Mouse (Mus musculus) embryonic stem cell, embryonic (primary cell): ENCODE data around the gene Chst15.

Experiments
- CTCF ChIA-PET, 4 experiments: fragments of 300-600 bp in 2 of 4; fragments of 350-600 bp in 2 of 4; sonication (Branson Sonifier 250); formaldehyde crosslinking; loops; one replicate each; lab custom pipeline; 2022; ENCODE audit warnings: inconsistent platforms in 2 of 4; lab: Charles Lee
- POLR2A ChIA-PET, 4 experiments: fragments of 300-600 bp in 2 of 4; fragments of 350-600 bp in 2 of 4; sonication (Branson Sonifier 250); formaldehyde crosslinking; loops; one replicate each; lab custom pipeline; 2022; ENCODE audit warnings: antibody characterized with exemption in 4 of 4, inconsistent platforms in 1 of 4; lab: Charles Lee

Gene Chst15

DNA sequence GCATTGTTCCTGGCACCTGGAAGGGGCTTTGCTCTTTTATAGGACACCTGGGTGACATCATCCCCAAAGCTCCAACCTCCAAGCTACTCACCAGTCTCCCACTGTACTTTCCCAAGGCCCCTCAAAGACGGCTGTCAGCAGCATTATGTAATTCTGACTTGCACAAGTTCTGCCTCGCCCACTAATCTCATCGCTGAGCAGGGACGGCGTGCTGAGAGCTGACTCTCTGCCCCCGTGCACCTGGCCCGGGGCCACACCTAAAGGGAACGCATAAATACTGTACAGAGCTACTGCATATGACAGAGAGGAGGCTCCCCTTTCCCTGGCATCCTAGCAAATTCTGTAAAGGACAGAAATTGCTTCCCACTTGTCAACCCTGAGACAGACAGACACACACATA is 4.6 kb downstream of the Chst15 start:
- CTCF ChIA-PET = no interaction called here
- POLR2A ChIA-PET = interaction anchor here in 2 of 4 experiments (0.5 to 1.2 kb wide), 3 partner anchors 26 to 1140 kb away, joined by 3 read pairs; no protein-coding TSS in a partner anchor

DNA sequence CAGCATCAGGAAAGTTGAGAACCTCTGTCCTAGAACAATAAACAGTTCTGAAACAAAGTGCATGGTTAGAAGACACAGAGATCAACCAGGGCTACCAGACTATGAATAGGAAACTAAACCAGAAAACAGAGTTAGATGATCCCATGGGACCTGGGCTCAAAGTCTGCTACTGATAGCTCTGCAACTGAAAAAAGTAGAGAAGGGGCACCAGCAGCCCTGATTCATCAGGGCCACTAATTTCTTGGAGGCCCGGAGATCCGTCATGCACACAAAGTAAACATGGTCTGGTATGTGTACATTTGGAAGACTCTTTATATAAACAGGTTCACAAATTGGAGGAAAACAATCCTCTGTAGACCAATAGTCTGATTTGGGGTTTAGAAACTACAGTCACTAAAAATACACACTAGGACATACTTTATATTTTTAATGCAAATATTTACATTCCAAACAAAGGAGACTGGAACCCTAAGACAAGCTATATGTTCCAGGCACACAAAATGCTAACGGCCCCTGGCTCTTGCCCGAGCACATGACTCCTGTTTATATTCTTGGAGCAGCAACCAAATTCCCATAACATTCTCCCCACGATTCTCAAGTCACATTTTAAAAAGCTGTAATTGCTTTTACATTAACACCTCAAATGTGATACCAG is 8.4 kb downstream of the Chst15 start:
- POLR2A ChIA-PET = no interaction called here
- CTCF ChIA-PET = no interaction called here

DNA sequence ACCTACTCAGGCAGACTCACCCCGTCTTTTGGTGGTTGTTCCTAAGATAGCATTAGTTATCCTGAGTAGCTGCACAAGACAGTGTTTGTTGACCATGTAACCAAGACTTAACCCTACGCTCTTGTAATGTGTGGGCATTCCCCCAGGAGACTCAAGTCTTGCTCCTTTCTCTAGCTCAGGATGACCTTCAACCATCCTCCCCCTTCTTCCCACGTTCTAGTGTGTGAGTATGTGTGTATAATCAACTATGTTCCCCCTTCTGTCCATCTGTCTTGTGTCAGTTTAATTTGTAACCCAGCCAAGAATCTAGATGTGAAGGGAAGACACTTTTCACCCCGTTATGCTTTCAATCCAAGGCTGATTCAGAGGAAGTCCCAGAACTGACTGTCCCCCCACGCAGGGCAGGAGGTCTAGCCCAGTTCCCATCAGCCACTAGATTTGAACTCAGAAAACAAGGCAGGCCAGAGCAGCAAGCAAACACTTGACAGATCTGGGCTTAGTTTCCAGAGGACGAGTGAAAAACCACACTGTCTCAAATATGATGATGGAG is 9.2 kb downstream of the Chst15 start:
- ChIA-PET CTCF (interaction anchor here in 1 of 4 experiments (0.7 kb wide), 1 partner anchor 543 kb away, joined by 11 read pairs; no protein-coding TSS in a partner anchor), POLR2A (interaction anchor here in 2 of 4 experiments (0.6 to 3.3 kb wide), 3 partner anchors 8 to 501 kb away, joined by 3 to 16 read pairs (median 4); partner anchors contain the start of gene Chst15 (in 1 of the 2))

DNA sequence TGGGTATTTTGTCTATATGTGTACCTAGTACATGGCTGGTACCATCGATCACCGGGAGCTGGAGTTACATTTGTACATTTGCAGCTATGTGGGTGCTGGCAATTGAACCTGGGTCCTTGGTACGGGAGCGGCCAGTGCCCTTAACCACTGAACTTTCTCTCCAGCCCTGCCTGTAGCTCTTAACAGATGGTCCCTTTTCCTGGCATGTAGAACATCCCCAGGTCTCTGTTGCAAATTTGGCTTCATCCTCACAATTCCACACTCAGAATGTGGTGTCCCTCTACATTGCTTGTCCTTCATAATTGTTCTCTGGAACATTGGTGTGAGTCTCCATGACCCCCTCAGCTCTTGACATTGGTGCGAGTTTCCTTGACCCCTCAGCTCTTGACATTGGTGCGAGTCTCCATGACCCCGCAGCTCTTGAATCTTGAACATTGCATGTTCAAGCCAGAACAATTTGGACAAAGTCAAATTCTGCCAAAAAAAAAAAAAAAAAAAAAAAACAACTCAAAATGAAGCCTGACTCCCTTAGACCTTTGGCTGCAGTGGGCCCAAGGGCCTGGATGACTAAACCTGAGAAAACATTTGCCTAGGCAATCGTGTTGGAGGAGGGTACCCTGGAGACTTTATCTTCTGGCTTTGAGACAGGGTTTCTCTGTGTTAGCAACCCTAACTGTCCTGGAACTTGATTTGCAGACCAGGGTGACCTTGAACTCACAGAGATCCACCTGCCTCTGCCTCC is 10.2 kb downstream of the Chst15 start:
- CTCF ChIA-PET = interaction anchor here (0.6 to 1.1 kb wide), 5 partner anchors 9 to 914 kb away, joined by 3 to 11 read pairs (median 4); no protein-coding TSS in a partner anchor

DNA sequence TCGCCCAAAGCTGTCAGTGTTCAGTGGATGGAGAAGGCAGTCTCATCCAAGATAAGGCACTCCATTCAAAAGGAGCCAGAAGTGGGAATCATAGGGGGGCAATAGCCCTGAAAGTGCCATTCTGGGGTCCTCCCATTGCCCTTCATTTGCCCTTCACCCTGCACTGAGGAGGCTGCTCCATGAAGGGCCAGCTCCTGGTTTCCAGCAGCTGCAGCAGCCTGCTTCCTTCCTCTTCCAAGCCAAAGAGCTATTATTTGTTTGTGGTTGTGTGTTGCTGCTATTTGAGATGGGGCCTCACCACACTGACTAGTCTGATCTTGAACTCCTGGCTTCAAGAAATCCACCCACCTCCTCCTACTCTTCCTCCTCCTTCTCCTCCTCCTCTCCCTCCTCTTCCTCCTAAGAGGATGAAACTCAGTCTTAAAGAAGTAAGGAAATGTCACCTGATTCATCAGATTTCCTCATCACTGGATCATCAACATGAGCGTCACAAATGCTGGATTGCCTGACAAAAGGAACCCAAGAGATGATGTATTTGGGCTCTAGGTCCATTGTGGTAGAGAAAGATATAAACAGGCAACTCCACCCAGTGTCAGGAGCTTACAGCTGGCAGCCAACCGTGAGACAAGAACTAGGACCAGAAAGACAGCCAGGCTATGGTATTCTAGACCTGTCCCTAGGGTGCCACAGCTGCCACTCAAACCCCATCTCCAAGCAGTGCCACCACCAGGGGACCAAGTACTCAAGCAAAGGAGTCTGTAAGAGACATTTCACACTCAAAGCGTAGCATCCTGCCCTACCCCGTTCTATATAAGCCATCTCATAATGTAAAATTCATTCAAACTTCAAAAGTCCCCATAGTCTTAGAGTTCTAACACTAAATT is 11.3 kb downstream of the Chst15 start:
- ChIA-PET POLR2A (interaction anchor here in 2 of 4 experiments (1.1 to 3.3 kb wide), 3 partner anchors 9 to 29 kb away, joined by 3 to 16 read pairs (median 6); partner anchors contain the start of gene Chst15 (in 1 of the 2)), CTCF (interaction anchor here in 2 of 4 experiments (1.1 to 1.4 kb wide), 2 partner anchors 11 to 592 kb away, joined by 3 to 4 read pairs; no protein-coding TSS in a partner anchor)

More for the DNA sequence above, 10.2 kb downstream of the Chst15 start:
- POLR2A ChIA-PET = interaction anchor here in 2 of 4 experiments (1.1 to 3.3 kb wide), 3 partner anchors 8 to 30 kb away, joined by 3 to 16 read pairs (median 3); partner anchors contain the start of gene Chst15 (in 1 of the 2)

DNA sequence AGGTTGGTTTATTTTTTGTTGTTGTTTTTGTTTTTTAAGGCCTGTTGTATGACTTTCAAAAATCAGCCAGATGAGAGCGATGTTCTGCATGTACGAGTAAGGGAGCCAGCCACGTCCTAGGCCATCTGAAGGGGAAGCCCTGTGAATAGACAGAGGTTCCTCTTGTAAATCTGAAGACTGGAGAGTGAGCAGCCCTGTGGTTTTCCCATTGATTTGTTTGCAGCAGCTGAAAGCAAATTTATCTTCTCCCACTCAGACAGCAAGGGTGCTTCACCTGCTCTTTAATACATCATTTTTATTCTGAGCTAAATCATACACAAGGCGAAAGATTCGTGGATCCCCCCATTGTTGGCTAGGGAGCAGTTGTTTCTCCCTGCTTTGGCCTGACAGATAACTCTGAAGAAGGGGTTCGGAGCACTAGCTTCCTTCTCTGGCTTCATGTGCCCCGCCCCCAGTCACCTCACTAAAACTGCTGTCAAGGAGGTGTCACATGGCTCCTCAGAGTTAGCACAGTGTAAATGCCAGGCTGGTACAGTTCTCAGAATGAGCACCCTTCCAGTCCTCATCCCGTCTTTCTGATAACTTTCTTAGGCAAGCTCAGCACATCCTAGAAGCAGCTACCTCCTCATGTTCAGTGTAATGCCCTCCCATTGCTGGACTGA is 12.5 kb downstream of the Chst15 start:
- CTCF ChIA-PET = interaction anchor here in 1 of 4 experiments (1.4 kb wide), 1 partner anchor 593 kb away, joined by 4 read pairs; no protein-coding TSS in a partner anchor
- POLR2A ChIA-PET = interaction anchor here in 2 of 4 experiments (1.1 to 3.3 kb wide), 3 partner anchors 9 to 11 kb away, joined by 4 to 16 read pairs (median 6); partner anchors contain the start of gene Chst15 (in 1 of the 2)

DNA sequence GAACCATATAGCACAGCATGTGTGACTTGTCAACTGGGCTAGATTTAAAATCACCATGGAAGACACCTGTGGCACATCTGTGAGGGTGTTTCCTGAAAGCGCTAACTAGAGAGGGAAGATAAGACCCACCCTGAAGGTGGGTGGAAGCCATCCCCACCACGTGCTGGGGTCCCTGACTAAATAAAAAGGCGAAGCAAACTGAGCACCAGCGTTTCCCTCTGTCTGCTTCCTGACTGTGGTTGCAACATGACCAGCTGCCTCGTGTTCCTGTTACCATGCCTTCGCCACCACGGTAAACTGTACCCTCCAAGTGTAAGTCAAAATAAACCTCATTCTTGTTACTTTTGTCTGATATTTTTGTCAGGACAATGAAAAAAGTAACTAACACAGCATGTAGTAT is 13.0 kb downstream of the Chst15 start:
- CTCF ChIA-PET = interaction anchor here in 1 of 4 experiments (1.4 kb wide), 1 partner anchor 593 kb away, joined by 4 read pairs; no protein-coding TSS in a partner anchor

DNA sequence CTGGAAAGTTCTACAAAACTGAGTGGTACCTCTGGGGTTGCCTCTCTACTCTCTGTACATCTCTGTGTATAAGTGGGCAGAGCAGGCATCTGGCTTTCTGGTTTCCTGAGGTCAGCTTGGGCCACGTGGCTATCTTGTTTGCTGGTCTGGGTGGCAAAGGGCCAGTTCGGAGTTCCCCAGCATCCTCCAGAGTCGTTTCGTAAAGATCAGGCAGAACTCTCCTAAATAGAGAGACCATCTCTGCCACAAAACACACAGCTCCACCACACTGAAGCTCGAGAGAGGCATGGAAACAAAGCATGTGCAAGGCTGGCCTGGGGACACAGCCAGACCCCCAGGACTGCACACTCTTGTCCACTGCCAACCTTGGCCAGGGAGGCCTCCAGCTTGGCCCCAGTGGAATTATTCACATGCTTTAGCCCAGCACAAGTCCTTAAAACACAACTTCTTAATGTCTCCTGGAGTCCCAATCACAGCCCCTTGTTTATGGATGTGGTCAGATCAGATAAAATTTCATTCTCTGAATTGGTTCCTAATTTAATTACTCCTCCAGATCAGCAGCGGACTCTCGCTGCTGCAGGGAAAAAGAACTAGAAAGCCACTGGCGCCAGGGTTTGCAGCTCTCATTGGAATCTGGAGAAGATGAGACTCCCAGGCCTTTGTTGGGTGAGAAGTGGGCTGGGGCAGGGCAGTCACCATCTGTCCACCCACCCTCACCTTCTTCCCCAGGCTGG is 14.4 kb downstream of the Chst15 start:
- CTCF ChIA-PET = interaction anchor here in 1 of 4 experiments (1.3 kb wide), 1 partner anchor 14 kb away, joined by 4 read pairs; the partner anchor contains the start of gene Chst15
- POLR2A ChIA-PET = interaction anchor here in 1 of 4 experiments (0.6 kb wide), 1 partner anchor 15 kb away, joined by 7 read pairs; the partner anchor contains the start of gene Chst15

More for the DNA sequence above, 13.0 kb downstream of the Chst15 start:
- POLR2A ChIA-PET = interaction anchor here in 1 of 4 experiments (1.1 kb wide), 1 partner anchor 9 kb away, joined by 4 read pairs; no protein-coding TSS in a partner anchor

DNA sequence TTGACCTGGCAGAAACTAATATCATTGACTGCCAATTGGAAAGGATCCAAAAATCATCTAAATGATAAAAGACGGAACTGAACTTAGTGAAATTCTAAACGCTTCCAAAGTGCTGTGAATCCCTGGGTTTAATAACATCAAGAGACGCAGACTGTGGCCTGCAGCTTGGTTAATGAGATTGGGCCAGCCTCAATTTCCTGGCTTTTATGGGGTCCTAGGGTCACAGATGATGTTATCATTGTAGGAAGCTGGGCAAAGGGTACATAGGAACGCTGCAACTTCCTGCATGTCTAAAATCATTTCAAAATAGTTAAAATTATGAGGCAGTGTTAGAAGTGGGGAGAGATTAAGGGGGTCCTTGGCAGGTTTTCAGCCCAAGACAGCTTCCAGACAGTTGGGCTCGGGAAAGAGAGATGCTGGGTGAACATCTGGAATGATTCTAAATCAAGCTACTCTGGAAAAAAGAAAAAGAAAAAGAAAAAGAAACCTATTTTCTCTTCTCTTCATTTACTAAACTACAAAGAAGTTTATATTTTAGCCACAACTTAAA is 17.3 kb downstream of the Chst15 start:
- ChIA-PET POLR2A (no interaction called here), CTCF (no interaction called here)

DNA sequence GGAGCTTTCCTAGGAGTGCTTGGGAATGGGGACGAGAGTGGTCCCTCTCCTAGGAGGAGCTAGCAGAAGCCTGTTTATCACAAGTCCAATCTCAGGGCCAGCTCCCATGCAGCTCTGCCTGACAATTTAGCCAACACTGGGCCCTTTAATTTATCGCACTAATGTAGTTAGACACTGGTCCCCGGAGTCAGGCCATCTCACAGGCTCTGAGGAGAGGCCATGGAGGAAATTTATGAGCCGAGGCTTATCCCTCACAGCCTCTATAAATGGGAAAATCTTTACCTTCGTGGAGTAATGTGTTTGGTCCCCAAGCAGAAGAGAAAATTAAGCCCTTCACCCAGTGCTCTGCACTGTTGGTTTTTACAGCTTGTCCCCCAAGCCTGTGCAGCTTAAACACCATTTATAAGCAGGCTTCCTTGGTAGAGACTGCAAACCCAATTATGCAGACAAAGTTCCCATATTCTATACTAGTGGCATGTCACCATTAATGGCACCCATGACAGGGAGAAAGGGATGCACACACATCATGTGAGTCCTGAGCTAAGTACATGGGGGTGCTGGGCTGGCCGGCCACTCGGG is 18.5 kb downstream of the Chst15 start:
- POLR2A ChIA-PET = interaction anchor here in 1 of 4 experiments (1.0 kb wide), 1 partner anchor 9 kb away, joined by 3 read pairs; no protein-coding TSS in a partner anchor
- CTCF ChIA-PET = no interaction called here

DNA sequence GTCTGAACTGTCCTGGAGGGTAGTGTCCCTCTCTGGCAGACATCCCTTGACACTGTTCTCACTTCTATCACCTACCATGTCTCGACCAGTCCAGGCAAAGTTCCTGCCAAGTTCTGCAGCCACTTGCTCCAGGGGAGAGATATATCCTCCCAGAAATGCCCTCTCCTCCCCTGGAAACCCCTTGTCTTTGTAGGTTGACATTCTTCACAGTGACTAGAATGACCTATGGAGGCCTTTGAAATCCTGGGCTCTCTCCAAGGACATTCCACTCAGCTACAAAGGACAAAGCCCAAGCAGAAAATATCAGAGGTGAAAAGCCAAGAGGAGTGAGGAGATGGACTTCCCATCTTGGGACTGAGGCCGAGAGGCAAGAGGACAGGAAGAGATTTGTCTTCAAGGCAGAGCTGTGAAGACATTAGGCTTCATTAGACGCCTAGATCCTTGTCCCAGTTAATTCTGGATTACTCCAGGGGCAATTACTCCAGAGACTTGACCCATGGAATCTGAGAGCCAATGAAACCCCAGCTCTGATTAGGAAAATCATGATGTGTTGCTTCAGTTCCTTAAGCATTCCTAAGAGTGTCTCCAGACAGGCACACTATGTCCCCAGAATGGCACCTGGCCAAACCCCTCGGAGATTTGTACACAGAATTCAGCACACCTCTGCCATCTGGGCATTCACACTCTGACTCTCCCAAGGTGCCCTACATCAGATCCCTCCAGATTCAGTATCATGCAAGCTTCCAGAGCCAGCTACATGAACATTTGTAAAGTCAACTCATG is 20.2 kb downstream of the Chst15 start:
- ChIA-PET CTCF (no interaction called here), POLR2A (no interaction called here)

DNA sequence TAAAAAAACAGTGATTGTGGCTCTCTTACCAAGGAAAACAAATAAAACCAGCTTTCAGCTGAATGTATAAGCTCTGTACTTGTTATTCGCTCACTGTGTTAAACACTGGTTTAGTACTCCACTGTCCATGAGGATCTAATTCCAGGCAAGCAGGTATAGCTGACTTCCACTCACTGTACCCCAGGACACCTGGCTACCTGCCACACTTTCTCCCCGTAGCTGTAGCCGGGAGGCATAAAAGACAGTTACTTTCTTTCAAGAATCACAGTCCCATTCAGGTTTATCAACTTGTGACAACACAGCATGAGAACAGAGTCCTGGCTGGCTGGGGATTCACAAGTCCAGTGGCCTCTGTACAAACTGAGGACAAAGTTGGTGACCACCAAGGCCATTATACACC is 20.9 kb downstream of the Chst15 start:
- CTCF ChIA-PET = interaction anchor here in 2 of 4 experiments (0.5 to 0.6 kb wide), 2 partner anchors 361 to 378 kb away, joined by 3 read pairs; no protein-coding TSS in a partner anchor

DNA sequence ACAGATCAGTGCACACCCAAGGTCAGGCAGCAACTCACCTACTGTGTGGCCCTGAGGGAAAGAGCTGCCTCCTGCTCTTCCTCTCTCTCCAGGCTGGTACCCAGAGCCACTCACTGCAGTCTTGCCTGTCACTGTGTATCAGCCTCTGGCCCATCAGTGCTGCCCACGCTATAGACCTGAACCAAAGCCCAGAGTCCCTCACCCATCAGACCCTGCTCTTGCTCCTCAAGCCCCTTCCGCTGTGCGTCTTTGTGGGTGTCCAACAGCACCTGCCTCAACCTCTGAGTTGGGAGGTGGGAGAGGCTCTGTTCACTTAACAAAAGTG is 29.7 kb downstream of the Chst15 start:
- ChIA-PET POLR2A (no interaction called here), CTCF (interaction anchor here in 1 of 4 experiments (0.6 kb wide), 1 partner anchor 262 kb away, joined by 4 read pairs; no protein-coding TSS in a partner anchor)

More for the DNA sequence above, 20.9 kb downstream of the Chst15 start:
- POLR2A ChIA-PET = interaction anchor here in 1 of 4 experiments (0.6 kb wide), 1 partner anchor 506 kb away, joined by 3 read pairs; no protein-coding TSS in a partner anchor

DNA sequence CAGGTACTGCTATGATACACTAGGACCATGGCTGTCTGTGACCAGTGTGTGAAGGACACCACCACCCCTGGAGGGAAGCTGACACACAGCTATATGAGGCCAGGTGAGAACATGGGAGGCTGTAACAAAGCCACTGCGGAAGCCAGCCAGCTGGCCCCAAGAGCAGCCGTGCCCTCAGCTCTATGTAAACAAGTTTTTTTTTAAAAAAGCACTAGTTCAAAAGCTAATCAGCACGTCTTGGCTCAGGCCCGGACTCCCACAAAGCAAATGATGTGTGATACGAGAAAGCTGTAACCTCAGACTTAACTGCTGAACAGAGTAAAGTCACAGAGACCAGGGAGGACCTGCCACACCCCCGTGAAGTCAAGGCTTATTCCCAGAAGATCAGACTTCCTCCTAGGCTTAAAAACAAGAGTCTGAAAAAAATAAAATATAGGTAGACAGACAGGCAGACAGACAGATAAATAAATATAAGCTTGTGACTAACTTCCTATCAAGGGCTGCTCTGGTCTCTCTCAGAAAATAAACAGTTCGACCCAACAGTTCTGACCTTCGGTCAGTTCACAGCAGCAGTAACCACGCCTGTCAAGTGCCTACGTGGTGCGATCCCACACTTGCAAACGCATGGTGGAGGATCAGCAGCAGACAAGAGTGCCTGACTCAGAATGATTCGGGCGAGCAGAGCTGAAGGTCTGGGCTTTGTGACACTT is 30.2 kb downstream of the Chst15 start:
- ChIA-PET POLR2A (interaction anchor here in 2 of 4 experiments (0.9 to 1.2 kb wide), 2 partner anchors 10 to 26 kb away, joined by 3 to 4 read pairs; no protein-coding TSS in a partner anchor), CTCF (no interaction called here)
